8 mouse cellular contexts compared by ENCODE assay signal in genomic region chr6:149101076-149101942, GRCm38 (mm10). TPM values are rescaled to one million over a fixed set of nuclear protein-coding genes. Genes with fewer than 3 reads are reported as not detected.
DNase-seq lines count a peak whose midpoint lies in the region; ATAC-seq lines count a peak whose summit lies in the region.

Gene Dennd5b (minus strand): TSS chr6:149101680.

- peak; percentile 96 for ATAC-seq in forebrain, embryonic 15.5 days (replicated peaks)
- ATAC-seq in liver, embryonic 16.5 days (ENCODE audit: low read depth), result peak; percentile 80
- ATAC-seq in neural tube, embryonic 15.5 days (ENCODE audit: low FRiP score), result peak; percentile 95

- peak; percentile 41 for DNase-seq in CD4-positive, CD25-positive, alpha-beta regulatory T cell, adult 2 months (ENCODE audit: low read depth, low spot score)
- DNase-seq in heart, postnatal 14 days, result peak; percentile 86 to 90
- peak; percentile 79 for DNase-seq in layer of hippocampus, adult 11-12 months (ENCODE audit: low spot score)
- peak; percentile 74 for DNase-seq in testis, postnatal 14 days (ENCODE audit: low spot score)

- no peaks in the 10 kb centered on the region for H3K9me3 ChIP-seq in forebrain, embryonic 15.5 days
- H3K9me3 ChIP-seq in liver, embryonic 16.5 days (replicated peaks; ENCODE audit: control insufficient read depth, low read length), result no peaks in the 10 kb centered on the region
- no peaks in the 10 kb centered on the region for H3K9me3 ChIP-seq in neural tube, embryonic 15.5 days (replicated peaks)

- peak within 1 kb of the TSS; percentile 75 for H3K4me2 ChIP-seq in forebrain, embryonic 15.5 days (replicated peaks)
- peak within 1 kb of the TSS; percentile 54 for H3K4me2 ChIP-seq in liver, embryonic 16.5 days (ENCODE audit: low read depth, low read length)
- H3K4me2 ChIP-seq in neural tube, embryonic 15.5 days, result peak within 1 kb of the TSS; percentile 64

- no peaks in the 10 kb centered on the region for H3K27me3 ChIP-seq in forebrain, embryonic 15.5 days
- peaks cover 21% of the 10 kb centered on the region for H3K27me3 ChIP-seq in liver, embryonic 16.5 days (ENCODE audit: control insufficient read depth, insufficient read depth, low read depth, low read length)
- H3K27me3 ChIP-seq in neural tube, embryonic 15.5 days (replicated peaks), result no peaks in the 10 kb centered on the region

- WGBS in forebrain, embryonic 15.5 days, result under 1% methylated on average over 123 of the region's 124 CpGs
- WGBS in liver, embryonic 16.5 days (ENCODE audit: insufficient replicate concordance), result under 1% methylated on average over 123 of the region's 124 CpGs
- WGBS in neural tube, embryonic 15.5 days, result under 1% methylated on average over 115 of the region's 124 CpGs

- intact Hi-C loops in heart, postnatal 14 days (cut with DNase I), result loop anchor here (2.0 to 5.0 kb wide), 3 partner anchors 17 to 154 kb away; partner anchors contain the start of gene Sinhcaf

- H3K4me1 ChIP-seq in brown adipose tissue, adult 24 weeks (ENCODE audit: control insufficient read depth, insufficient read depth, insufficient read length, low read length), result no peaks in the 10 kb centered on the region
- peaks cover 10% of the 10 kb centered on the region for H3K4me1 ChIP-seq in forebrain, embryonic 15.5 days
- no peaks in the 10 kb centered on the region for H3K4me1 ChIP-seq in liver, embryonic 16.5 days (ENCODE audit: control insufficient read depth, low read depth, low read length)
- H3K4me1 ChIP-seq in neural tube, embryonic 15.5 days, result peaks cover 9% of the 10 kb centered on the region

- H3K36me3 ChIP-seq in forebrain, embryonic 15.5 days, result no peaks in the 10 kb centered on the region
- no peaks in the 10 kb centered on the region for H3K36me3 ChIP-seq in liver, embryonic 16.5 days (ENCODE audit: control insufficient read depth, insufficient read depth)
- H3K36me3 ChIP-seq in neural tube, embryonic 15.5 days, result no peaks in the 10 kb centered on the region

- H3K4me3 ChIP-seq in brown adipose tissue, adult 24 weeks (ENCODE audit: insufficient read depth, low read depth, low read length), result peak within 1 kb of the TSS; percentile 96
- peak within 1 kb of the TSS; percentile 77 for H3K4me3 ChIP-seq in forebrain, embryonic 15.5 days
- H3K4me3 ChIP-seq in liver, embryonic 16.5 days (ENCODE audit: low read depth, low read length), result peak within 1 kb of the TSS; percentile 66
- peak within 1 kb of the TSS; percentile 93 for H3K4me3 ChIP-seq in neural tube, embryonic 15.5 days (replicated peaks)

- H3K27ac ChIP-seq in brown adipose tissue, adult 24 weeks (replicated peaks; ENCODE audit: low read depth, low read length), result peak within 1 kb of the TSS; percentile 93
- peak within 1 kb of the TSS; percentile 99 for H3K27ac ChIP-seq in forebrain, embryonic 15.5 days (replicated peaks)
- H3K27ac ChIP-seq in liver, embryonic 16.5 days (ENCODE audit: low read length), result peak within 1 kb of the TSS; percentile 79
- H3K27ac ChIP-seq in neural tube, embryonic 15.5 days (replicated peaks), result peak within 1 kb of the TSS; percentile 98

- H3K9ac ChIP-seq in forebrain, embryonic 15.5 days (replicated peaks), result peak within 1 kb of the TSS; percentile 88
- peak within 1 kb of the TSS; percentile 66 for H3K9ac ChIP-seq in liver, embryonic 16.5 days (ENCODE audit: low read depth, low read length)
- peak within 1 kb of the TSS; percentile 96 for H3K9ac ChIP-seq in neural tube, embryonic 15.5 days (replicated peaks)

RNA-seq across cellular contexts. Expression of gene Dennd5b, which starts in this region (rescaled TPM):
- 4.0 and 6.1 TPM in 2 replicates for polyA plus RNA-seq in brown adipose tissue, adult 24 weeks (2012; ENCODE audit: insufficient read depth, insufficient read length, missing spikeins)
- polyA plus RNA-seq in forebrain, embryonic 15.5 days (2015; fragmentation: Nextera tagmentation; extraction: Ambion mirVana), result 12.4 and 13.3 TPM in 2 replicates
- total RNA-seq in heart, postnatal 14 days (2021), result 10 to 100 TPM; 20.5 to 23.3 TPM
- polyA plus RNA-seq in liver, embryonic 16.5 days (2015; fragmentation: Nextera tagmentation; extraction: Ambion mirVana), result 4.5 TPM in 2 replicates
- 12.0 and 13.5 TPM in 2 replicates for polyA plus RNA-seq in neural tube, embryonic 15.5 days (2015; fragmentation: Nextera tagmentation; extraction: Ambion mirVana)

Comparison
In these comparisons a context has a peak if more than half of its experiments do, and no peak if none do; other contexts are left out.
1. Peak in every context shown above with its lines: DNase-seq, ATAC-seq, H3K4me3 ChIP-seq and H3K27ac ChIP-seq.